Mouse (Mus musculus): ENCODE measurements around the gene Etv5.
"Not testable (repeated sequence)": the region's sequence is repeated elsewhere in the genome, so short reads cannot be mapped to it uniquely, and the experiment has no call there.

Gene Etv5

GRCm38 (mm10) chr16:22396420-22396819 lies 43.1 kb downstream of the Etv5 start:
- no peak for DNase-seq (ENCODE audit: low spot score in 2 of 2)

DNA sequence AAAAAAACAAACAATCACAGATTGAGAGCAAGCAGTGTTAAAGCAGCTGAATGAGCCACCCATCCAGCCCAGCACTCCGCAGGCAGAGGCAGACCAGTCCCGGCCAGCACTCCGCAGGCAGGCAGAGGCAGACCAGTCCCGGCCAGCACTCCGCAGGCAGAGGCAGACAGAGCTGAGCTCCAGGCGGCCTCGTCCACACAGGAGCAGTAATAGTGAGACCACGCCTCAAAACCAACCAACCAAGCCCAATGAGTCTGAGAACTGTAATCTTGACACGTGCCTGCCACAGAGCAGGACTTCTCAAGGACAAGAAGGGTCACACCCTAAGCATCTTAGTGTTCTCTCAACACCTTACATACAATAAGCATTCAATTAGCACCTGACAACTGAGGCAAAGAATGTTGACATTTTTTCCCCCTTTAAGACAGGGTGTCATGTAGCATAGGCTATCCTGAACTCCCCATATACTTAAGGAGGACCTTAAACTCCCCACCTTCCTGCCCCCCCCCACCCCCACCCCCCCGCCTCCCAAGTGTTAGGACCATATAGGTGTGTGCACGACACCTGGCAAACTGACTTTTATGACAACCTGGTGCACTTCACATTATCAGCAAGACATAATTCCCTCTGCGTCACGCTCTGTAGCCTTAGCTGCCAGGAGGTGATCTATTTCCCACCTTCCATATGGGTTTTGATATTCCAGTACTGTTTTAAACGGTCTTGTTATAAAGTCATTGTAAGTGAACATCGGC lies 44.2 kb downstream of the Etv5 start:
- no peak for DNase-seq (ENCODE audit: low spot score in 2 of 2)

DNA sequence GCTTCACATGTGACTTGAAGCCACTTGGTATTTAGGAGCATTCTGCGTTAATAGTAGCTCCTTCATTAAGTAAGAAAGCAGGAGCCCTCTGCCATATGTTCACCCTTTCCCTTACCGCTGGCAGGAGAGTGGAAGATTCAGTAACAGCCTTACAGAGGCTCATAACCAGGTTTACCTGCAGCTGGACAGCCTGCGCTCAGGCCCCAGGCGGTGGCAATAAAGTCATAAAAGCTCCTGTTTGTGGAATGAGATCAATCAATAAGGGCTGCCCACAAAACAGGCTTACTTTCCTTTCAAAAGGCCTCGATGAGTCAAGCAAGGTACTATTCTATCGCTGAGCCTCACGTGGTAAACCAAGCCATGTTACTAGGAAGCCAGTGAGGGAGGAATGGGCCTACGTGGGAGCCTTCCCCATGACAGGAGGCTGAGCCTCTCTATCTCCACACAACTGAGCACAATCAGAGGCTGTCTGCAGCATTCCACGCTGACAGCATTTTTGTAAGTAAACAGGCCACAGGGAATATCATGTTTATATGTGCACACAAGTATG lies 49.1 kb downstream of the Etv5 start:
- DNase-seq (ENCODE audit: low spot score in 2 of 2): no peak

DNA sequence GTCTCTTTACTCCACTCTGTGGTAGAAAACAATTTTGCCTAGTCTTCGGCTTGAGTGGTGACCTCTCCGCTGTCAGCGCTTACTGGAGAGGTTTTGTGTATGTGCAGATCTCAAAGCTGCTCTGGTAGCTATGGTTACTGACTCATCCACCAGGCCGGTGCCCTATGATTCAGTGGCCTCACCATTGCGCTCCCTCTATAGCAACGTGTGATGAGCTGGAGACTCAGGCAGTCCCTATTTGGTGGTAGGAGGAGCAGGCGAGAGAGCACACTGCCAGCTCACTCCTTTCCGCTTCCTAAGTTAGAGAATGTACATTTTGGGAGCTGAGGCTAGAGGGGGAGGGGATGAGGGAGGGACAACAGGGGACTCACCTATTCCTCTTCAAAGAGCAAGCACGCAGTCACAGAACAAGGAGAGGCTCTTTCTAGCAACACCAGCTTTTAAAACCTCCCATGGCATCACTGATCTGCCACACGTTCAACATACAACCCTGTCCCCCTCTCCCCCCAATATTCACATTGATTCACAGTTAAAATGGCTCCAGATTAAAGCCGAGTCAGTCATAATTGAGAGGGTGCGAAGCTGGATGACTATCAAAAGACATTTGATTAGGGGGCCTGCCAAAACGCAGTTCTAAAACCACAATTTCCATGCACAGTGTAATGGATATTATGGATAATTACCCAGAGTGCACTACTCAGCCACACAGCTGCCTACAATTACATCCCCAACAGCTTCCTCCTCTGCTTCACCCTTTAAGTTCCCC lies 50.2 kb downstream of the Etv5 start:
- no peak for DNase-seq (ENCODE audit: low spot score in 2 of 2)

DNA sequence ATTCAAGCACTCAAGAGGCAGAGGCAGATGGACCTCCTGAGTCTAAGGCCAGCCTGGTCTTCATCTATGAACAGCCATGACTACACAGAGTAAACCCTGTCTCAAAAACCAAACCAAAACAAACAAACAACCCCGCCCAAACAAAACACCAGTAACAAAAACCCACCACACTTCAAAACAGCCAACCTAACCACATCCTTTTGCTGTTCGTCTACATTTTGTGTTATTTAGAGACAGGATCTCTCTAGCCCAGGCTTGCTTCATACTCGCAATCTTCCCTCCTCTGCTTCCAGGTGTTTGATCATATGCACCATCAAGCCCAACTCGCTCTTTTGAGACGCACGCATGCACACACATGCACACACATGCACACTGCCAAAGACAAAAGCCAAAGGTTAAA lies 51.8 kb downstream of the Etv5 start:
- peak; percentile 6 for DNase-seq (ENCODE audit: low spot score in 2 of 2)

- not testable (repeated sequence) for DNase-seq (ENCODE audit: low spot score in 2 of 2)
Observed at GRCm38 (mm10) chr16:22382018-22382417, 57.5 kb downstream of the Etv5 start.

GRCm38 (mm10) chr16:22380981-22381380 lies 58.5 kb downstream of the Etv5 start:
- no peak for DNase-seq (ENCODE audit: low spot score in 2 of 2)

- DNase-seq (ENCODE audit: low spot score in 2 of 2): no peak
Observed at GRCm38 (mm10) chr16:22379986-22380385, 59.5 kb downstream of the Etv5 start.

- no peak for DNase-seq (ENCODE audit: low spot score in 2 of 2)
Observed at GRCm38 (mm10) chr16:22379342-22379741, 60.2 kb downstream of the Etv5 start.

DNA sequence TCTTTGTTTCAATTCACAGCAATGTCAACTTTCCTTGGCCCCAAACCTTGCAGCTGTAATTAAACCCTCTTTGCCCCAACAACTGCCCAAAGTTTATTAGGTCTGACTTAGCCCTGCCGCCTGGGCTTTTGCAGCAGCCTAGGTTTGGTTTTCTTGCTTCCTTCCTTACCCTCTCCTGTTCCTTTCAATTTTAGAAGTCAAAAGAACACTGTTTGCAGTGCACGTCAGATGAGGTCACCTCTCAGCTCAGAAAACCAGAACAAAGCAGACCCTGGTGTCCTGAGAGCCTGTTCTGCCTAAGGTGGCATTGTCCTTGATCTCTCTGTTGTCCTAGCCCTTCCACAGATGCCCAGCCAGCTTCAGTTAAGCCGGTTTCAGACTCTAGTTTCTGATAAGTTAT lies 61.8 kb downstream of the Etv5 start:
- DNase-seq (ENCODE audit: low spot score in 2 of 2): no peak

DNA sequence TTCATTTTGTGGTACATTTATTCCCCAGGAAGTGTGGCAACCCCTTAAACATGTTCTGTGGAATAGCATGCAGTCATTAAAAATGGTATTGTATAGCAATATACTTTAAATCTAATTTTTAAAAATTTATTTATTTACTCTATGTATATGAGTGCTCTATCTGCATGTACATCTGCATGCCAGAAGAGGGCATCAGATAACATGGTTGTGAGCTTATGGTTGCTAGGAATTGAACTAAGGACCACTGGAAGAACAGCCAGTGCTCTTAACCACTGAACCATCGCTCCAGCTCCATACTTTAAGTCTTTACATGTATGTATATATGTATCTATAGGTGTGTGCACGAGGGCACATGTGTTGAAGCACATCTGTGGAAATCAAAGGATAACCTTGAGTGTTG lies 64.6 kb downstream of the Etv5 start:
- DNase-seq (ENCODE audit: low spot score in 2 of 2): no peak

DNA sequence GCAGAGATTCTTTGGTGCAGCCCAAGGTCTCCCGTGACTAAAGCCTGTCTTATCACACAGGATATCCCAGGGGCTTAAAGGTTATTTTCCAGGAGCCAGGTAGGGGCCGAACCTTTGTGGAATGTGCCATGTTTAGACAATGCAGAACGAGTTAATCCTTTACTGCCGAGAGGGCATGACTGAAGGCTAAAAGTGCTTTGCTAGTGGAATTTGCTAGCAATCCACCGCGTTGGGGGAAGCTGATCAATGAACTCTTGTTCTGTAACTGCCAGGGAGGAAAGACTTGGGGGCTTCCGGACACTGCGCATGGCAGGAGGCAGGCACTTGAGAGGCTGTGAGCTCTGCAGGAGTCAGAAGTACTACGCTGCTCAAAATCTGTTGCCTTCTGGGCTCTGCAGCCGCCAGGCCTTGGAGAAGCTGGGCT lies 66.8 kb downstream of the Etv5 start:
- no peak for DNase-seq (ENCODE audit: low spot score in 2 of 2)

- no peak for DNase-seq (ENCODE audit: low spot score in 2 of 2)
Observed at GRCm38 (mm10) chr16:22372225-22372624, 67.3 kb downstream of the Etv5 start.

- DNase-seq (ENCODE audit: low spot score in 2 of 2): no peak
Observed at GRCm38 (mm10) chr16:22367099-22367498, 72.4 kb downstream of the Etv5 start.

GRCm38 (mm10) chr16:22366040-22366439 lies 73.5 kb downstream of the Etv5 start:
- DNase-seq (ENCODE audit: low spot score in 2 of 2): peak in 1 of 2 experiments; percentile 9

GRCm38 (mm10) chr16:22365596-22365995 lies 73.9 kb downstream of the Etv5 start:
- peak in 1 of 2 experiments; percentile 19 for DNase-seq (ENCODE audit: low spot score in 2 of 2)

GRCm38 (mm10) chr16:22358701-22359354 lies 80.7 kb downstream of the Etv5 start:
- DNase-seq (ENCODE audit: low spot score in 2 of 2): peak in 1 of 2 experiments; percentile 7

DNA sequence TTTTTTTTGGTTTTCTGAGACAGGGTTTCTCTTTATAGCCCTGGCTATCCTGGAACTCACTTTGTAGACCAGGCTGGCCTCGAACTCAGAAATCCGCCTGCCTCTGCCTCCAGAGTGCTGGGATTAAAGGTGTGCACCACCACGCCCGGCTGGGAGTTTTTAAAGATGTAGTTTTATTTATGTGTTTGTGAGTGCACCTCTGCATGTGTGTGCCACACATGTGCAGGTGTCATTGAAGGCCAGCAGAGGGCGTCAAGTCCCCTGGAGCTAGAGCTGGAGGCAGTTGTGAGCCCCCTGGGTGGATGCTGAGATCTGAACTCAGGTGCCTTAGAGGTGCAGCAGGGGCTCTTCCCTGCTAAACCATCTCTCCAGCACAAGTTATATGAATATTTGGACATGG lies 85.3 kb downstream of the Etv5 start:
- DNase-seq (ENCODE audit: low spot score in 2 of 2): not testable (repeated sequence)

- no peak for DNase-seq (ENCODE audit: low spot score in 2 of 2)
Observed at GRCm38 (mm10) chr16:22353639-22354038, 85.9 kb downstream of the Etv5 start.

DNA sequence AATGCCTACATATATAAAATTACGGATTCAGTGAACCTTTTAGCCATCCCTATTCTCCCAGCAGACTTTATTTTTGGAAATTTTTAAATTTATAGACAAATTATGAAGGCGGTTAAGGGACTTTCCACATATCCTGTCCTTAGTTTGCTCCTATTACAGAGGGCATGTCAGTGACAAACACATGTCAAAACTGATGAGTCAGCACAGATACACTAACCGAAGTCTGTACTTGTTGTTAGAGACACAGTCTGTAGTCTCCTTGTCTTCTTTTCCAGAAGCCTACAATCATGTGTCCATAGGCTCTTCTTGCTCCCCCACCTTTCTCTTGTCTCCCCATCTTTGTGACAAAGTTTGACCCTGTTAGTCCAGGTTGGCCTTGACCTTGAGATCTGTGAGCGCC lies 88.3 kb downstream of the Etv5 start:
- no peak for DNase-seq (ENCODE audit: low spot score in 2 of 2)

DNA sequence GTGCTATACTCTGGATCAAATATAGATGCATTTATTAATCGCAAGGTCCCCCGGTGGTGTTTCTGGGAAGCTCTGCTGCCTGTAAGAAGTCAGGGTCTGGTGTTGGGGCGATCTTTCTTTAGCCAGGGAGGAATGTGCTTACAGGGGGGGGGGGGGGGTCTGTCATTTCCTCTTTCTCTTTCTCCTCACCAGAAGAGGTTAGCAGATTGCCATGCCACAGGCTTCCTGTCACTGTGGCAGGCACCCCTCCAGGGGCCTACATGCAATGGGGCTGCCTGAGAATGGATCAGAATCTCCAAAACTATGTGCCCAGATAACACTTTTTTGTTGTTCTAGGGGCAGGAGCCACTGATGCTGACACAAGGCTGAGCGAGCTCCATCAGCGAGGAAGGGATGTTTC lies 89.7 kb downstream of the Etv5 start:
- no peak for DNase-seq (ENCODE audit: low spot score in 2 of 2)

Measured in urinary bladder, adult 18-20 months (tissue).